Mouse (Mus musculus) lung, postnatal 10 days (tissue): ENCODE measurements around the gene Lipo2.
"Not testable (repeated sequence)": the region's sequence is repeated elsewhere in the genome, so short reads cannot be mapped to it uniquely, and the experiment has no call there.

ENCODE experiments used
- DNase-seq: peaks from one replicate; pipeline ENCODE4 v3.0.0; 2021

Lipo2 gene

GRCm38 (mm10) chr19:33751259-33751658, at the start of gene Lipo2:
Gene Lipo2 (minus strand): TSS chr19:33751359.
- DNase-seq: not testable (repeated sequence)

- DNase-seq: not testable (repeated sequence)
Measured at GRCm38 (mm10) chr19:33787359-33787758, 36.2 kb upstream of the Lipo2 start, which contains the start of gene Lipo1. Gene Lipo1 (minus strand): TSS chr19:33787459.

GRCm38 (mm10) chr19:33786576-33787277, 35.6 kb upstream of the Lipo2 start:
- DNase-seq: no peak

- DNase-seq: peak; percentile 56
Measured at GRCm38 (mm10) chr19:33761287-33762086, 10.3 kb upstream of the Lipo2 start, which contains the start of gene Lipo3. Gene Lipo3 (minus strand): TSS chr19:33761951.
